Mouse (Mus musculus): ENCODE measurements at regions not wholly inside any gene's neighbourhood (a gene's known extent, or its start where the extent isn't known, plus 50 kb on each side); places are given as distances from the start of the nearest gene placed in this dataset.

DNA sequence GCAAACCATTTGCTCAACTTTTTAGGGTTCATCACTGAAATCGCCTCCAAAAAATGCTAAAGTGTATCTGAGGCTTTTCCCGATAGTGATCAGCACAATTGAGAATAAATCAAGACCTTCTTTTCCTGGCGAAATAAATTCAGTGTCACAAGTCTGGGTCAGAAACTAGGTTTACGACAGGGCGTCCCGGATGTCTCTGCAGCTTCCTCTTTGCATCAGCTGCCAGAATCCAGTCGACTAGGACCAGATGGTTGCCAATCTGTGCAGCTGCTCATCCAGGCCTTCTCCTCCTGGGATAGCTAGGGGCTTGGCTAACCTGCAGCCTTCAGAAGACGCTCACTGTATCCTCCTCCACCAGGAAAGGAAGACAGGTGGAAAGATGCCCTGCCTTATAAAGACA lies 243.6 kb downstream of the Papss1 start:
- ATAC-seq (ENCODE audit: low FRiP score): no peak
- Histone ChIP-seq H3K4me3 (no peak overlapping the region), H3K4me1 (replicated peaks) (no peaks in the 10 kb centered on the region), H3K4me2 (no peak overlapping the region), H3K27me3 (no peaks in the 10 kb centered on the region), H3K36me3 (no peaks in the 10 kb centered on the region), H3K27ac (no peak overlapping the region), H3K9me3 (no peaks in the 10 kb centered on the region), H3K9ac (no peak overlapping the region)
- WGBS: 87% methylated on average over 8 of the region's 8 CpGs

GRCm38 (mm10) chr3:131812968-131813367 lies 248.4 kb downstream of the Papss1 start:
- H3K27ac ChIP-seq: no peak overlapping the region
- ATAC-seq (ENCODE audit: low FRiP score): no peak
- no peaks in the 10 kb centered on the region for H3K4me1 ChIP-seq (replicated peaks)
- H3K4me3 ChIP-seq: no peak overlapping the region
- no peaks in the 10 kb centered on the region for H3K9me3 ChIP-seq
- no peaks in the 10 kb centered on the region for H3K27me3 ChIP-seq
- no peak overlapping the region for H3K4me2 ChIP-seq
- H3K36me3 ChIP-seq: no peaks in the 10 kb centered on the region
- H3K9ac ChIP-seq: no peak overlapping the region
- WGBS: 59% methylated on average over 6 of the region's 6 CpGs

GRCm38 (mm10) chr3:131818806-131819205 lies 254.2 kb downstream of the Papss1 start:
- 95% methylated on average over 1 of the region's 1 CpGs for WGBS
- H3K27ac ChIP-seq: no peak overlapping the region

DNA sequence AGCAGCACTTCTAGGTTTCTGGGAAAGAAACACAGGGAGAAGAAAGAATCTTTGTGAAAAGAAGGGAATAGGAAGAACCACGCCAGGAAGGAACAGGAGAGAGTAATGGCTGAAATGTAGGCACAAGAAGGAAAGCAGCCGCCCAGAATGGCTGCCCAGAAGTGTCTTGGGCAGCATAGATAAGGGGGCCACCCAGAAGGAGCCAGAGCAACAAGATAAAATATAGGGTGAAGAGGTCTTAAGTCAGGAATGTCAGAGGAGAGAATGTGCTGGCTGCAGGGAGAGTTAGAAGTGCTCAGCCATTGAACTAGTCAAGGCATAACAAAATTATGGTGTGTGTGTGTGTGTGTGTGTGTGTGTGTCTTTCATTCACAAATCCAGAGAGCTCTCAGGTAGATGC lies 227.7 kb upstream of the Dkk2 start:
- 77% methylated on average over 2 of the region's 2 CpGs for WGBS
- no peak overlapping the region for H3K4me2 ChIP-seq
- H3K4me1 ChIP-seq (replicated peaks): no peaks in the 10 kb centered on the region
- ATAC-seq (ENCODE audit: low FRiP score): no peak
- no peaks in the 10 kb centered on the region for H3K9me3 ChIP-seq
- no peak overlapping the region for H3K9ac ChIP-seq
- H3K4me3 ChIP-seq: no peak overlapping the region
- no peaks in the 10 kb centered on the region for H3K27me3 ChIP-seq
- no peak overlapping the region for H3K27ac ChIP-seq
- H3K36me3 ChIP-seq: no peaks in the 10 kb centered on the region

More at GRCm38 (mm10) chr3:131818806-131819205, 254.2 kb downstream of the Papss1 start:
- H3K4me1 ChIP-seq (replicated peaks): no peaks in the 10 kb centered on the region
- no peaks in the 10 kb centered on the region for H3K27me3 ChIP-seq
- no peak for ATAC-seq (ENCODE audit: low FRiP score)
- no peaks in the 10 kb centered on the region for H3K9me3 ChIP-seq
- H3K4me2 ChIP-seq: no peak overlapping the region
- H3K4me3 ChIP-seq: no peak overlapping the region
- H3K36me3 ChIP-seq: no peaks in the 10 kb centered on the region
- no peak overlapping the region for H3K9ac ChIP-seq

DNA sequence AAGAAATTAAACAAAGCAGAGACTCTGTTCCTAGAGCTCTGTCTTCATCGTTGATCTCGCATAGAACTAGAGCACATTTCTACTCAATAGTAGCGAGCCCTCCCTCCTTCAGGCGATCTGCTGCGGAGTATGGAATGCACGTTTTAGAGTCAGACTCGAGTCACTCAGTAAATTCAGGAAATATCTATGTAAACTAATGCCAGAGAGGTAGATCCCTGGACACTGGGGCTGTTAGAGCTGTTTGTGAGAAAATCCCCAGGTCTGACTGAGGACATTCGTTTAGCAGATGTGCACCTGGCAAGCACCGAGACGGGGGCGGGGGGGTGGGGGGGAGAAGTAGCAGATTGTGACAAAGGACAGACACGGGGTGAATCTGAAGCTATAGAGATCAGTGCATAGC lies 226.0 kb upstream of the Dkk2 start:
- no peak for ATAC-seq (ENCODE audit: low FRiP score)
- H3K4me1 ChIP-seq (replicated peaks): no peaks in the 10 kb centered on the region
- H3K36me3 ChIP-seq: no peaks in the 10 kb centered on the region
- H3K4me3 ChIP-seq: no peak overlapping the region
- H3K9ac ChIP-seq: no peak overlapping the region
- H3K9me3 ChIP-seq: no peaks in the 10 kb centered on the region
- no peaks in the 10 kb centered on the region for H3K27me3 ChIP-seq
- H3K27ac ChIP-seq: no peak overlapping the region
- no peak overlapping the region for H3K4me2 ChIP-seq
- 78% methylated on average over 12 of the region's 12 CpGs for whole genome bisulfite sequencing

DNA sequence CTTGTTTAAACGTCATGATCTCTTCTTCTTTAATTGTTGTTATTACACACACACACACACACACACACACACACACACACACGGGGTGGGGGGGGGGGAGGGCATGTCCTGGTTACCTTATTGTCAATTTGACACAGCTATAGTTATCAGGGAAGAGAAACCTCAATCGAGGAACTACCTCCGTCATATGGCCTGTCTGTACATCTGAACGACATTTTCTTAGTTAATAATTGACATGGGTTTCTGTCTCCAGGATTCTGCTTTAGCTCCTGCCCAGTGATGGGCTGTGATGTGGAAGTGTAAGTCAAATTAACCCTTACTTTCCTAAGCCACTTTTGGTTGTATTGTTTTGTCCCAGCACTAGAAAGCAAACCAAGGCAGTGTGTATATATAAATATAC lies 220.0 kb upstream of the Dkk2 start:
- Histone ChIP-seq H3K4me1 (replicated peaks) (no peaks in the 10 kb centered on the region), H3K4me2 (no peak overlapping the region), H3K9me3 (no peaks in the 10 kb centered on the region), H3K27ac (no peak overlapping the region), H3K36me3 (no peaks in the 10 kb centered on the region), H3K4me3 (no peak overlapping the region), H3K9ac (no peak overlapping the region), H3K27me3 (no peaks in the 10 kb centered on the region)
- 54% methylated on average over 5 of the region's 5 CpGs for WGBS
- ATAC-seq (ENCODE audit: low FRiP score): no peak

- Histone ChIP-seq H3K36me3 (no peaks in the 10 kb centered on the region), H3K27ac (no peak overlapping the region), H3K27me3 (no peaks in the 10 kb centered on the region), H3K4me3 (no peak overlapping the region), H3K9ac (no peak overlapping the region), H3K4me1 (replicated peaks) (no peaks in the 10 kb centered on the region), H3K4me2 (no peak overlapping the region), H3K9me3 (no peaks in the 10 kb centered on the region)
- WGBS: 91% methylated on average over 3 of the region's 3 CpGs
- no peak for ATAC-seq (ENCODE audit: low FRiP score)
Measured at GRCm38 (mm10) chr3:131867266-131867665, 217.8 kb upstream of the Dkk2 start.

GRCm38 (mm10) chr3:131868219-131868964 lies 216.7 kb upstream of the Dkk2 start:
- Histone ChIP-seq H3K9ac (no peak overlapping the region), H3K27me3 (no peaks in the 10 kb centered on the region), H3K9me3 (no peaks in the 10 kb centered on the region), H3K36me3 (no peaks in the 10 kb centered on the region), H3K27ac (no peak overlapping the region), H3K4me3 (no peak overlapping the region), H3K4me1 (replicated peaks) (no peaks in the 10 kb centered on the region), H3K4me2 (no peak overlapping the region)
- ATAC-seq (ENCODE audit: low FRiP score): no peak
- 86% methylated on average over 11 of the region's 11 CpGs for WGBS

DNA sequence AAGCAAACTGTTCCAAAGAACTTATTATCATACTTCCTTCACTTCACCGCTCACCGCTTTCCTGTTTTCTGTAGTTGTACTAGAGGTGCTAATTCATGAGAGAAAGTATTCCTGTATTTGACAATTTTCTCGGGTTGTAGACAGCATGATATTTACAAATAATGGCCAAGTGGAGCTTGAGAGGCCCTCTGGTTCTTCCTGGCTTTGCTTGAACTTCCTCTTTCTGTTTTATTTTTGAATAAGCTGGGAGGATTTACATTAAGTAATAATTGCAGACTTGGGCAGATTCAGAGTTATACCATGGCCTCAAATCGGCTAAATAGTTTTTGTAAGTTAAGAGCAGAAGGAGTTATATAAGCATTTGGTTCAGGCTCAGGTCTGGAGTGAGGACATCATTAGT lies 215.8 kb upstream of the Dkk2 start:
- Histone ChIP-seq H3K4me2 (no peak overlapping the region), H3K4me1 (replicated peaks) (no peaks in the 10 kb centered on the region), H3K9ac (no peak overlapping the region), H3K9me3 (no peaks in the 10 kb centered on the region), H3K27ac (no peak overlapping the region), H3K36me3 (no peaks in the 10 kb centered on the region), H3K27me3 (no peaks in the 10 kb centered on the region), H3K4me3 (no peak overlapping the region)
- WGBS: 91% methylated on average over 4 of the region's 4 CpGs
- no peak for ATAC-seq (ENCODE audit: low FRiP score)

- Histone ChIP-seq H3K4me3 (no peak overlapping the region), H3K27ac (no peak overlapping the region), H3K27me3 (no peaks in the 10 kb centered on the region), H3K9me3 (no peaks in the 10 kb centered on the region), H3K4me2 (no peak overlapping the region), H3K36me3 (no peaks in the 10 kb centered on the region), H3K4me1 (replicated peaks) (no peaks in the 10 kb centered on the region), H3K9ac (no peak overlapping the region)
- no peak for ATAC-seq (ENCODE audit: low FRiP score)
Measured at GRCm38 (mm10) chr3:131882667-131883066, 202.4 kb upstream of the Dkk2 start.

GRCm38 (mm10) chr3:131886470-131886869 lies 198.6 kb upstream of the Dkk2 start:
- Histone ChIP-seq H3K4me3 (no peak overlapping the region), H3K9ac (no peak overlapping the region), H3K27ac (no peak overlapping the region), H3K27me3 (no peaks in the 10 kb centered on the region), H3K4me2 (no peak overlapping the region), H3K9me3 (no peaks in the 10 kb centered on the region), H3K4me1 (replicated peaks) (no peaks in the 10 kb centered on the region), H3K36me3 (no peaks in the 10 kb centered on the region)
- ATAC-seq (ENCODE audit: low FRiP score): no peak
- WGBS: 91% methylated on average over 5 of the region's 5 CpGs

GRCm38 (mm10) chr3:131886984-131887383 lies 198.1 kb upstream of the Dkk2 start:
- H3K4me2 ChIP-seq: no peak overlapping the region
- H3K9me3 ChIP-seq: no peaks in the 10 kb centered on the region
- no peak overlapping the region for H3K27ac ChIP-seq
- 89% methylated on average over 8 of the region's 8 CpGs for WGBS
- no peaks in the 10 kb centered on the region for H3K27me3 ChIP-seq
- H3K9ac ChIP-seq: no peak overlapping the region
- no peaks in the 10 kb centered on the region for H3K36me3 ChIP-seq
- no peaks in the 10 kb centered on the region for H3K4me1 ChIP-seq (replicated peaks)
- ATAC-seq (ENCODE audit: low FRiP score): no peak
- no peak overlapping the region for H3K4me3 ChIP-seq

DNA sequence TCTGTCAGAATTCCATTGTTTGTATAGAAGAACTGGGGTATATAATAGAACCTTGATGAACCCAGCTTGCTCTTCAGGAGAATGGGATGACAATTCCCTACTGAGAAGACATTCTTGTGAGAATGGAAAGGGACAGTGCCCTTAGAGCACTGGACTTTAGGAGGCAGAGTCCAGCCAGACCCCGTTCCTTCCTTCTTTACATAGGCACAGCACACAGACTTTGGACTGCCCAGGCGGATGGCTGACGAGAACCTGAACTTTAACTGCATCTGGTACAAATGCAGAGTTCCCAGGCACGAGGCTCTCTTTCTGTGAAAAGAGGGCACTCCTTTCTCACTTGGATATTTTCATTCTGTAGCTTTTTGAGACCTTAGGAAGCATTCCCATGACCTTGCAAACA lies 197.4 kb upstream of the Dkk2 start:
- no peaks in the 10 kb centered on the region for H3K36me3 ChIP-seq
- no peaks in the 10 kb centered on the region for H3K9me3 ChIP-seq
- H3K4me3 ChIP-seq: no peak overlapping the region
- no peak overlapping the region for H3K4me2 ChIP-seq
- no peaks in the 10 kb centered on the region for H3K4me1 ChIP-seq (replicated peaks)
- H3K27ac ChIP-seq: no peak overlapping the region
- no peak overlapping the region for H3K9ac ChIP-seq
- no peaks in the 10 kb centered on the region for H3K27me3 ChIP-seq
- ATAC-seq (ENCODE audit: low FRiP score): no peak
- WGBS: 87% methylated on average over 4 of the region's 4 CpGs
